Mouse (Mus musculus) stomach, embryonic 15.5 days (tissue): ENCODE data around the gene Otub2. TPM values are rescaled to one million over a fixed set of nuclear protein-coding genes. Genes with fewer than 3 reads are reported as not detected.

Source experiments
- ATAC-seq: fragments of 200-750 bp; cut with Nextera tagmentation; 2 replicates; pipeline ENCODE4 v1.8.0; 2017; ENCODE audit warnings: low read depth, moderate number of reproducible peaks, moderate TSS enrichment; ENCODE audit not compliant: insufficient read depth, low FRiP score
- H3K27ac ChIP-seq: fragments of 300-500 bp; sonication (generic); 2 replicates; pipeline ENCODE4 v1.5.1; 2015; ENCODE audit warnings: mild to moderate bottlenecking, inconsistent platforms
- H3K27me3 ChIP-seq: fragments of 300-500 bp; sonication (generic); replicated peaks from 2 replicates; pipeline ENCODE4 v1.6.1; 2015; ENCODE audit warnings: inconsistent platforms
- H3K36me3 ChIP-seq: fragments of 300-500 bp; sonication (generic); 2 replicates; pipeline ENCODE4 v1.6.1; 2015; ENCODE audit warnings: inconsistent platforms
- H3K4me1 ChIP-seq: fragments of 300-500 bp; sonication (generic); 2 replicates; pipeline ENCODE4 v1.6.1; 2015; ENCODE audit warnings: inconsistent platforms
- H3K4me2 ChIP-seq: fragments of 300-500 bp; sonication (generic); 2 replicates; pipeline ENCODE4 v1.6.1; 2015; ENCODE audit warnings: mild to moderate bottlenecking, inconsistent platforms
- H3K4me3 ChIP-seq: fragments of 300-500 bp; sonication (generic); replicated peaks from 2 replicates; pipeline ENCODE4 v1.5.1; 2015; ENCODE audit warnings: inconsistent platforms
- H3K9ac ChIP-seq: fragments of 300-500 bp; sonication (generic); 2 replicates; pipeline ENCODE4 v1.6.1; 2015; ENCODE audit warnings: inconsistent platforms
- H3K9me3 ChIP-seq: fragments of 300-500 bp; sonication (generic); 2 replicates; pipeline ENCODE4 v1.6.1; 2016; ENCODE audit warnings: inconsistent platforms
- WGBS: fragments of 180-500 bp; shearing (Covaris S2); methylation state at CpG from one replicate; pipeline ENCODE4 v1.1.7; 2015; 5-methylcytosine and 5-hydroxymethylcytosine counted together
- polyA plus RNA-seq: library from polyadenylated mRNA; unstranded; fragments of >200 nt; fragmentation: Nextera tagmentation; extraction: Ambion mirVana; gene quantifications from 2 replicates; pipeline ENCODE4 v1.2.1, GENCODE M21; 2015

Otub2 gene
- 7.3 and 9.2 TPM in 2 replicates for polyA plus RNA-seq

- peak within 1 kb of the TSS; percentile 92 for H3K4me2 ChIP-seq
- under 1% methylated on average over 58 of the region's 58 CpGs for WGBS
- H3K4me1 ChIP-seq: no peaks in the 10 kb centered on the region
- H3K9me3 ChIP-seq: no peaks in the 10 kb centered on the region
- H3K27ac ChIP-seq: no peak within 1 kb of the TSS
- H3K36me3 ChIP-seq: no peaks in the 10 kb centered on the region
- H3K4me3 ChIP-seq: peak within 1 kb of the TSS; percentile 78
- peak; percentile 98 for ATAC-seq
- no peaks in the 10 kb centered on the region for H3K27me3 ChIP-seq
- peak within 1 kb of the TSS; percentile 66 for H3K9ac ChIP-seq
Measured at GRCm38 (mm10) chr12:103388505-103389347, at the start of gene Otub2. Gene Otub2, plus strand, starts transcription at chr12:103388682.

- no peaks in the 10 kb centered on the region for H3K36me3 ChIP-seq
- H3K27me3 ChIP-seq: no peaks in the 10 kb centered on the region
- H3K27ac ChIP-seq: no peak overlapping the region
- no peaks in the 10 kb centered on the region for H3K4me1 ChIP-seq
- no peak overlapping the region for H3K4me2 ChIP-seq
- H3K9ac ChIP-seq: no peak overlapping the region
- no peaks in the 10 kb centered on the region for H3K9me3 ChIP-seq
- 78% methylated on average over 5 of the region's 5 CpGs for WGBS
- no peak for ATAC-seq
- H3K4me3 ChIP-seq: no peak overlapping the region
Measured at GRCm38 (mm10) chr12:103341212-103341611, 47.3 kb upstream of the Otub2 start.

- ATAC-seq: no peak
- Histone ChIP-seq H3K9me3 (no peaks in the 10 kb centered on the region), H3K9ac (no peak overlapping the region), H3K36me3 (no peaks in the 10 kb centered on the region), H3K4me3 (no peak overlapping the region), H3K4me2 (no peak overlapping the region), H3K27ac (no peak overlapping the region), H3K27me3 (no peaks in the 10 kb centered on the region), H3K4me1 (no peaks in the 10 kb centered on the region)
- 76% methylated on average over 8 of the region's 8 CpGs for WGBS
Measured at GRCm38 (mm10) chr12:103343456-103343855, 45.0 kb upstream of the Otub2 start.

GRCm38 (mm10) chr12:103344934-103345333, 43.5 kb upstream of the Otub2 start:
- no peak overlapping the region for H3K4me3 ChIP-seq
- no peaks in the 10 kb centered on the region for H3K27me3 ChIP-seq
- H3K9ac ChIP-seq: no peak overlapping the region
- H3K9me3 ChIP-seq: no peaks in the 10 kb centered on the region
- no peaks in the 10 kb centered on the region for H3K4me1 ChIP-seq
- 51% methylated on average over 7 of the region's 7 CpGs for whole genome bisulfite sequencing
- no peak overlapping the region for H3K27ac ChIP-seq
- H3K4me2 ChIP-seq: no peak overlapping the region
- no peak for ATAC-seq
- H3K36me3 ChIP-seq: no peaks in the 10 kb centered on the region

- no peaks in the 10 kb centered on the region for H3K27me3 ChIP-seq
- no peak for ATAC-seq
Measured at GRCm38 (mm10) chr12:103346945-103347344, 41.5 kb upstream of the Otub2 start.

GRCm38 (mm10) chr12:103347406-103347805, 41.1 kb upstream of the Otub2 start:
- no peak overlapping the region for H3K4me3 ChIP-seq
- 53% methylated on average over 5 of the region's 5 CpGs for WGBS
- H3K27me3 ChIP-seq: no peaks in the 10 kb centered on the region
- H3K4me2 ChIP-seq: no peak overlapping the region
- H3K9ac ChIP-seq: no peak overlapping the region
- H3K9me3 ChIP-seq: no peaks in the 10 kb centered on the region
- no peaks in the 10 kb centered on the region for H3K4me1 ChIP-seq
- ATAC-seq: no peak
- H3K36me3 ChIP-seq: no peaks in the 10 kb centered on the region
- no peak overlapping the region for H3K27ac ChIP-seq

More at GRCm38 (mm10) chr12:103346945-103347344, 41.5 kb upstream of the Otub2 start:
- Histone ChIP-seq H3K4me3 (no peak overlapping the region), H3K4me2 (no peak overlapping the region), H3K27ac (no peak overlapping the region), H3K9me3 (no peaks in the 10 kb centered on the region), H3K36me3 (no peaks in the 10 kb centered on the region), H3K4me1 (no peaks in the 10 kb centered on the region), H3K9ac (no peak overlapping the region)
- WGBS: 75% methylated on average over 8 of the region's 8 CpGs

- 4% methylated on average over 3 of the region's 3 CpGs for WGBS
- no peaks in the 10 kb centered on the region for H3K9me3 ChIP-seq
- no peak overlapping the region for H3K9ac ChIP-seq
- H3K4me2 ChIP-seq: no peak overlapping the region
- no peaks in the 10 kb centered on the region for H3K36me3 ChIP-seq
- no peaks in the 10 kb centered on the region for H3K4me1 ChIP-seq
- no peak for ATAC-seq
- H3K27me3 ChIP-seq: no peaks in the 10 kb centered on the region
- H3K4me3 ChIP-seq: no peak overlapping the region
- no peak overlapping the region for H3K27ac ChIP-seq
Measured at GRCm38 (mm10) chr12:103348506-103348905, 40.0 kb upstream of the Otub2 start.

- H3K27ac ChIP-seq: no peak overlapping the region
- H3K36me3 ChIP-seq: no peaks in the 10 kb centered on the region
- no peaks in the 10 kb centered on the region for H3K9me3 ChIP-seq
- H3K9ac ChIP-seq: no peak overlapping the region
- no peak overlapping the region for H3K4me2 ChIP-seq
- no peaks in the 10 kb centered on the region for H3K4me1 ChIP-seq
- H3K4me3 ChIP-seq: no peak overlapping the region
- WGBS: 87% methylated on average over 6 of the region's 6 CpGs
- no peak for ATAC-seq
- H3K27me3 ChIP-seq: no peaks in the 10 kb centered on the region
Measured at GRCm38 (mm10) chr12:103352735-103353134, 35.7 kb upstream of the Otub2 start.

GRCm38 (mm10) chr12:103353538-103353937, 34.9 kb upstream of the Otub2 start:
- Histone ChIP-seq H3K4me1 (no peaks in the 10 kb centered on the region), H3K4me3 (peak overlapping the region; percentile 10; the same call in 1 of the 2 replicates), H3K9me3 (no peaks in the 10 kb centered on the region), H3K27ac (no peak overlapping the region), H3K9ac (no peak overlapping the region), H3K4me2 (peak overlapping the region; percentile 9; the same call in 1 of the 2 replicates), H3K27me3 (no peaks in the 10 kb centered on the region), H3K36me3 (no peaks in the 10 kb centered on the region)
- 0 out of 2 replicates have a peak, but pooled peaks have one; percentile 9 for ATAC-seq
- WGBS: 15% methylated on average over 5 of the region's 5 CpGs

- H3K4me2 ChIP-seq: peak within 1 kb of the TSS; percentile 9; the same call in 1 of the 2 replicates
- peak within 1 kb of the TSS; percentile 51; the same call in 1 of the 2 replicates for H3K27ac ChIP-seq
- H3K9me3 ChIP-seq: no peaks in the 10 kb centered on the region
- peak; percentile 40; the same call in 1 of the 2 replicates for ATAC-seq
- WGBS: 51% methylated on average over 14 of the region's 14 CpGs
- H3K4me3 ChIP-seq: peak within 1 kb of the TSS; percentile 10
- H3K27me3 ChIP-seq: no peaks in the 10 kb centered on the region
- no peaks in the 10 kb centered on the region for H3K36me3 ChIP-seq
- H3K9ac ChIP-seq: no peak within 1 kb of the TSS
- H3K4me1 ChIP-seq: no peaks in the 10 kb centered on the region
Measured at GRCm38 (mm10) chr12:103355746-103356414, 32.6 kb upstream of the Otub2 start, which contains the start of gene Asb2. Gene Asb2, minus strand, starts transcription at chr12:103356001.

- Histone ChIP-seq H3K4me1 (no peaks in the 10 kb centered on the region), H3K27me3 (no peaks in the 10 kb centered on the region), H3K9ac (no peak overlapping the region), H3K4me3 (no peak overlapping the region), H3K27ac (peak overlapping the region; percentile 51; the same call in 1 of the 2 replicates), H3K9me3 (no peaks in the 10 kb centered on the region), H3K36me3 (no peaks in the 10 kb centered on the region), H3K4me2 (no peak overlapping the region)
- 82% methylated on average over 4 of the region's 4 CpGs for WGBS
- ATAC-seq: no peak
Measured at GRCm38 (mm10) chr12:103356415-103356748, 32.1 kb upstream of the Otub2 start.

- Histone ChIP-seq H3K4me2 (no peak overlapping the region), H3K4me3 (no peak overlapping the region), H3K27ac (no peak overlapping the region), H3K9me3 (no peaks in the 10 kb centered on the region), H3K36me3 (no peaks in the 10 kb centered on the region), H3K4me1 (no peaks in the 10 kb centered on the region; the same call in 1 of the 2 replicates), H3K9ac (no peak overlapping the region), H3K27me3 (no peaks in the 10 kb centered on the region)
- 75% methylated on average over 8 of the region's 8 CpGs for WGBS
- no peak for ATAC-seq
Measured at GRCm38 (mm10) chr12:103358216-103358615, 30.3 kb upstream of the Otub2 start.
